Mouse (Mus musculus): ENCODE data around the gene Kcnh4.

Kcnh4 gene

DNA sequence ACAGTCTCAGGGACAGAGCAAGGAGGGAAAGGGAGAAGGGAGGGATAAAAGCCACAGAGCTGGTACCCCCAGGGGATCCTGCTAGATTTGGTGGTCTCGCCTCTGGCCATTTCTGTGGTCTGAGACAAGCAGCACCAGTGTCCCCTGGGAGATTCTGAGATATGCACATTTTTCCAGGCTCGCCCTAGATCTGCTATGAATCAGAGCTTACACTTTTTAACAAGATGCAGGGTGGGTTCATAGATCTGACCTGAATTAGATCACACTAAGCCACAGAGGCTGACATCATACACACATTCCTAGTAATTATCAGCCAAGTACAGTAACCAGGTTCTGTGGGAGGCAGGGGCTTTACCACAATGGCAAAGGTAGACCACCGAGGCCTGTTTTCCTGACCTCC, 30.0 kb upstream of the Kcnh4 start:
- H3K4me1 ChIP-seq (replicated peaks; ENCODE audit: low read depth, low read length), result no peaks in the 10 kb centered on the region
- TF ChIP-seq NANOG (IDR thresholded peaks at IDR 0.05; ENCODE audit: borderline replicate concordance, low read length) (no peak), CTCF (conservative IDR thresholded peaks at IDR 0.05; ENCODE audit: low read length) (no peak), POU5F1 (IDR thresholded peaks at IDR 0.05; ENCODE audit: borderline replicate concordance, low read length) (no peak)

DNA sequence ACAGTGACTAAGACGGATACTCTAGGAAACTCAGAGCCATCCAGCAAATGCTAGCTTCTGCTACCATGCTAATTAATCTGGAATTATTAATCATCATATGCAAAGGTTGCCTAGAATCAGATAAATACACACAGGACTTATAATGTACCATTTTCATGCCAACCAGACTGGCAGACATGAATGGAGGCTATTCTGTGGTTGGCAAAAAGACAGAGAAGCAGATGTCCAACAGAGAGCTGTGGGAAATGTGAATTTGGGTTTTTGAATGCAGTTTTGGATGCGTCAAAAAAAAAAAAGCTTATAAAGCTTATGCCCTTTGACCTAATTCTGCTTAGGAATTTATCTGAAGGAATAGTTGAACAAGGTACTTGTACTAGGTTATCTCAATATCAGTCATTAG, 26.0 kb upstream of the Kcnh4 start:
- peaks cover 30% of the 10 kb centered on the region for H3K4me1 ChIP-seq (replicated peaks; ENCODE audit: low read depth, low read length)
- H3K4me3 ChIP-seq (replicated peaks; ENCODE audit: low read length), result no peak overlapping the region
- H3K9me3 ChIP-seq (ENCODE audit: low read length), result no peaks in the 10 kb centered on the region
- H3K27me3 ChIP-seq (ENCODE audit: insufficient read depth, low read length), result no peaks in the 10 kb centered on the region
- TF ChIP-seq POU5F1 (IDR thresholded peaks at IDR 0.05; ENCODE audit: borderline replicate concordance, low read length), result no peak
- TF ChIP-seq CTCF (conservative IDR thresholded peaks at IDR 0.05; ENCODE audit: low read length), result no peak
- TF ChIP-seq NANOG (IDR thresholded peaks at IDR 0.05; ENCODE audit: borderline replicate concordance, low read length), result no peak
- no peaks in the 10 kb centered on the region for H3K36me3 ChIP-seq (ENCODE audit: insufficient read depth, low read length)

More for the DNA sequence above, 30.0 kb upstream of the Kcnh4 start:
- Histone ChIP-seq H3K4me3 (replicated peaks; ENCODE audit: low read length) (no peak overlapping the region), H3K27me3 (ENCODE audit: insufficient read depth, low read length) (no peaks in the 10 kb centered on the region), H3K9me3 (ENCODE audit: low read length) (no peaks in the 10 kb centered on the region), H3K36me3 (ENCODE audit: insufficient read depth, low read length) (no peaks in the 10 kb centered on the region)

DNA sequence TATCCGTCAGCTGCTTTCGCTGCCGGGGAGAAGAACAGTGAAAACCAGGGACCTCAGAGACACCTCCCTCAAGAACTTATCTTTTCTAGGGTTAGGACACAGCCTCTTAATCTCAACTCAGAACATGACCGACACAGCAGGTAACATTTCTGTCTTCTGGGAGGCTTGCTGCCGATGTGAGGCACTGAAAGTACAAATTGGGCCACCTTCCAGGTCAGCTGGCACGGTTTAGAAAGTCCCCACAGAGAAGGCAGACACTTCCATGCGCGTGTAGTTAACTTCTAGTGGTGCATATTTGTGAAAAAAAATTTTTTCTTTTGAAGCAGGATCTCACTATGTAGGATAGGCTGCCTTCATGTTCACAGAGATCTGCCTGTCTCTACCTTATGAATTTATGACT, 24.5 kb upstream of the Kcnh4 start:
- Histone ChIP-seq H3K9me3 (ENCODE audit: low read length) (no peaks in the 10 kb centered on the region), H3K27me3 (ENCODE audit: insufficient read depth, low read length) (no peaks in the 10 kb centered on the region), H3K4me1 (replicated peaks; ENCODE audit: low read depth, low read length) (peaks cover 37% of the 10 kb centered on the region), H3K36me3 (ENCODE audit: insufficient read depth, low read length) (no peaks in the 10 kb centered on the region), H3K4me3 (replicated peaks; ENCODE audit: low read length) (no peak overlapping the region)
- TF ChIP-seq POU5F1 (IDR thresholded peaks at IDR 0.05; ENCODE audit: borderline replicate concordance, low read length) (no peak), CTCF (conservative IDR thresholded peaks at IDR 0.05; ENCODE audit: low read length) (no peak), NANOG (IDR thresholded peaks at IDR 0.05; ENCODE audit: borderline replicate concordance, low read length) (no peak)

DNA sequence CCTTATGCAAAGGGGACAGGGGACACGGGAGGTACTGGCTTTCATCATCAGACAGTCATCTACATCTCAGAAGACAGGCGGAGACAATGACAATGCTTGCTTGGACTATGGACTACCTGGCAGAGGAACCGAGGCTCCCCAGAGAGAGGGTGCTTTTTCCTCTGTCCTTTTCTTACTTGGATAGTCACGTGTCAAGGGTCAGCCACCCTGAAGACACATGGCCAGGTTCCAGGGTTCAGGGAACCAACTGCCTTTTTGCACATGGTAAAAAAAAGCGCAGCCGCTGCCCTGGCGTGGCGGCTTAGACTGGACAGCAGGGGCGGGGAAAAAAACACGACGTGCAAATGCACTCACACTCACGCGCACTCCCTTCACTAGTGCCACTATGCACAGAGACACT, 22.8 kb upstream of the Kcnh4 start:
- no peaks in the 10 kb centered on the region for H3K9me3 ChIP-seq (ENCODE audit: low read length)
- no peaks in the 10 kb centered on the region for H3K36me3 ChIP-seq (ENCODE audit: insufficient read depth, low read length)
- no peak for TF ChIP-seq POU5F1 (IDR thresholded peaks at IDR 0.05; ENCODE audit: borderline replicate concordance, low read length)
- no peak for TF ChIP-seq CTCF (conservative IDR thresholded peaks at IDR 0.05; ENCODE audit: low read length)
- no peak for TF ChIP-seq NANOG (IDR thresholded peaks at IDR 0.05; ENCODE audit: borderline replicate concordance, low read length)
- H3K4me1 ChIP-seq (replicated peaks; ENCODE audit: low read depth, low read length), result peaks cover 37% of the 10 kb centered on the region
- no peaks in the 10 kb centered on the region for H3K27me3 ChIP-seq (ENCODE audit: insufficient read depth, low read length)
- H3K4me3 ChIP-seq (replicated peaks; ENCODE audit: low read length), result peak overlapping the region; percentile 69

DNA sequence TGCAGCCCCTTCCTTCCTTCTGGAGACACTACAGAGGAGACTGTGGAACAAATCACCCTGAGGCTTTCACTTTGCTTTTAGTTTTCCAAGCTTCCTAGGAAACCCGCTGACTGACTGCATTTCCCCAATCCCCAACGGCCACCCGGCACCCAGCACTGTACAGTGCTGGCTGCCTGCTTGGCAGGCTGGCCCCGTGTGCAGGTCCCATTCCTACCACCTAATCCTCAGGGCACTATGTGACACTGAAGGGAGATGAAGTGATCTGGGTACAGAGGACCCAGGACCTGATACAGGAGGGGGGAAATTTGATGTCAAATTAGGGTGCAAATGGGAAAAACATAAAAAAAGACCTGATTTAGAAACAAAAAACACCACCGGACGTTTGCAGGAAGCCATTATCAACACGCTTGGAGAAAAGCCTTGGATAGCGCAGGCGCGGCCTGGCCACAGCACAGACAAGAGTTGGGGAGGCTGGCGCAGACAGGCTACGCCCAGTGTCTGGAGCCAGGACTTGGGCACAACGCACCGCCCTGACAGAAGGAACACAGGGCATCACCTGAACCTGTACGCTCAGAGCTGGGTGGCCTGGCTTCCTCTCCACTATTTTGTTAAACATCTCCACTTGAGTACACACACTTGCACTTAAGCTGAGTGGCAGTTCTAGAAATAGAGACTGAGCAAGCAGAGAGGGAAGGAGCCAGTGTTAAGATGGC, 22.2 kb upstream of the Kcnh4 start:
- H3K4me3 ChIP-seq (replicated peaks; ENCODE audit: low read length), result peak overlapping the region; percentile 69
- H3K36me3 ChIP-seq (ENCODE audit: insufficient read depth, low read length), result no peaks in the 10 kb centered on the region
- no peaks in the 10 kb centered on the region for H3K9me3 ChIP-seq (ENCODE audit: low read length)
- no peaks in the 10 kb centered on the region for H3K27me3 ChIP-seq (ENCODE audit: insufficient read depth, low read length)
- TF ChIP-seq CTCF (conservative IDR thresholded peaks at IDR 0.05; ENCODE audit: low read length) (no peak), NANOG (IDR thresholded peaks at IDR 0.05; ENCODE audit: borderline replicate concordance, low read length) (no peak), POU5F1 (IDR thresholded peaks at IDR 0.05; ENCODE audit: borderline replicate concordance, low read length) (no peak)
- peaks cover 37% of the 10 kb centered on the region for H3K4me1 ChIP-seq (replicated peaks; ENCODE audit: low read depth, low read length)

DNA sequence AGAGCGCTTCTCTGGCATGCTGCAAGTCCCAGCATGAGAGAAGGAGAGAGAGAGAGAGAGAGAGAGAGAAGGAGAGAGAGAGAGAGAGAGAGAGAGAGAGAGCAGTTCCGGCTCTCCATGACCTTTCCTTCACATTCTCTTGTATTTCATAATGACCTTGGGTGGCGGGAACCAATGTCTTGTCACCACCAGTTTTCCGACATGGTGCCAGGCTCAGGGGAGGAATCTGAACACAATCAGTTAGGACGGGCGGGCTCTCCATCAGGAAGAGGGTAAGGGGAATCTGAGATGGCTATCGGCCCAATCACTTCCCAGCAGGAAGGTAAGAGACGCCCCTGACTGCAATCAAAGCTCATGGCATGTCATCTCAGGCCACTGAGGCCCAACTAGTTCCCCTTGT, 20.5 kb upstream of the Kcnh4 start:
- TF ChIP-seq NANOG (IDR thresholded peaks at IDR 0.05; ENCODE audit: borderline replicate concordance, low read length) (no peak), CTCF (conservative IDR thresholded peaks at IDR 0.05; ENCODE audit: low read length) (no peak), POU5F1 (IDR thresholded peaks at IDR 0.05; ENCODE audit: borderline replicate concordance, low read length) (no peak)
- Histone ChIP-seq H3K9me3 (ENCODE audit: low read length) (no peaks in the 10 kb centered on the region), H3K4me3 (replicated peaks; ENCODE audit: low read length) (no peak overlapping the region), H3K4me1 (replicated peaks; ENCODE audit: low read depth, low read length) (peaks cover 37% of the 10 kb centered on the region), H3K36me3 (ENCODE audit: insufficient read depth, low read length) (no peaks in the 10 kb centered on the region), H3K27me3 (ENCODE audit: insufficient read depth, low read length) (no peaks in the 10 kb centered on the region)

DNA sequence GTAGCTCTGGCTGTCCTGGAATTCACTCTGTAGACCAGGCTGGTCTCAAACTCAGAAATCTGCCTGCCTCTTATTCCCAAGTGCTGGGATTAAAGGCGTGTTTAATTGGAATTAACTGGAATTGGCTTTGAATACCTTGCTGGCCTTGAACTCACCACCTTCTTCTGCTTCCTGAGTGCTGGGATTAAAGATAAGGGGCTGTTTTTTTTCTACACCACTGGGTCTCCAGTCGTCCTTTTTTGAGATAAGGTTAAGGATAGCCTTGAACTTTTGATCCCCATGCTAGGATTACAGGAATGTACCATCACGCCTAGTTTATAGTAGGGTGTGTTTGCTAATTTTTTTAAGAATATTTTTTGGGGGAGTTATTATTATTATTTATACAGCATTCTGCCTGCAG, 18.3 kb upstream of the Kcnh4 start:
- Histone ChIP-seq H3K27me3 (ENCODE audit: insufficient read depth, low read length) (no peaks in the 10 kb centered on the region), H3K4me3 (replicated peaks; ENCODE audit: low read length) (no peak overlapping the region)
- TF ChIP-seq CTCF (conservative IDR thresholded peaks at IDR 0.05; ENCODE audit: low read length), result no peak
- TF ChIP-seq NANOG (IDR thresholded peaks at IDR 0.05; ENCODE audit: borderline replicate concordance, low read length), result no peak
- no peak for TF ChIP-seq POU5F1 (IDR thresholded peaks at IDR 0.05; ENCODE audit: borderline replicate concordance, low read length)

DNA sequence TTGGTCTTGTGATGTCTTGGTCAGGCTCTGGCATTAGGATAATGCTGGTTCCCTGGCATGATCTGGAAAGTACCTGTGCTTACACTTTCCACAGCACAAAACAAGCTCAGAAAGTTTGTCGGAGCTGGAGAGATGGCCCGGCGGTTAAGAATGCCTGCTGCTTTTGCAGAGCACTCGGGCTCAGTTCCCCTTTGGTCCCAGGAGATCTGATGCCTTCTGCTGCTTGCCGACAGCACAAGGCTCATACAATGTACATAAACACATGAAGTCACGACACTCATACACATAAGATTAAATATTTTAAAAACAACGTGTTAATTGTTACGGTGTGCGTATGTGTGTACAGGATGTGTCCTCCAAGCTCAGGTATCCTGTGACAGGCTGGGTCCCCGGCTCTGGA, 16.2 kb upstream of the Kcnh4 start:
- H3K4me1 ChIP-seq (replicated peaks; ENCODE audit: low read depth, low read length), result peaks cover 30% of the 10 kb centered on the region
- H3K27me3 ChIP-seq (ENCODE audit: insufficient read depth, low read length), result no peaks in the 10 kb centered on the region
- H3K4me3 ChIP-seq (replicated peaks; ENCODE audit: low read length), result no peak overlapping the region
- TF ChIP-seq CTCF (conservative IDR thresholded peaks at IDR 0.05; ENCODE audit: low read length) (no peak), NANOG (IDR thresholded peaks at IDR 0.05; ENCODE audit: borderline replicate concordance, low read length) (no peak), POU5F1 (IDR thresholded peaks at IDR 0.05; ENCODE audit: borderline replicate concordance, low read length) (no peak)
- no peaks in the 10 kb centered on the region for H3K36me3 ChIP-seq (ENCODE audit: insufficient read depth, low read length)
- no peaks in the 10 kb centered on the region for H3K9me3 ChIP-seq (ENCODE audit: low read length)

More for the DNA sequence above, 18.3 kb upstream of the Kcnh4 start:
- Histone ChIP-seq H3K9me3 (ENCODE audit: low read length) (no peaks in the 10 kb centered on the region), H3K36me3 (ENCODE audit: insufficient read depth, low read length) (no peaks in the 10 kb centered on the region), H3K4me1 (replicated peaks; ENCODE audit: low read depth, low read length) (peaks cover 39% of the 10 kb centered on the region)

DNA sequence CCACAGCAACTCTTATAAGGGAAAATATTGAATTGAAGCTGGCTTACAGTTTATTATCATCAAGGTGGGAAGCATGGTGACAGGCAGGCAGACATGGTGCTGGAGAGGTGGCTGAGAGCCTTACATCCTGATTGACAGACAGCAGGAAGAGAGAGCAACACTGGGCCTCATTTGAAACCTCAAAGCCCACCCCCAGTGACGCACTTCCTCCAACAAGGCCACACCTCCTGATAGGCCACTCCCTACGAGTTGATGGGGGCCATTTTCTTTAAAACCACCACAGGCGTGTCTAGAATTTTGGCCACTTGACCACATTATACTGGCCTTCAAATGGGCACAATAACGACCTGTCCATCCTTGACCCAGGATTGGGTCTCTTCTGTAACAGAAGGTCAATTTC, 14.5 kb upstream of the Kcnh4 start:
- TF ChIP-seq CTCF (conservative IDR thresholded peaks at IDR 0.05; ENCODE audit: low read length), result no peak
- no peak for TF ChIP-seq NANOG (IDR thresholded peaks at IDR 0.05; ENCODE audit: borderline replicate concordance, low read length)
- no peak for TF ChIP-seq POU5F1 (IDR thresholded peaks at IDR 0.05; ENCODE audit: borderline replicate concordance, low read length)
- Histone ChIP-seq H3K9me3 (ENCODE audit: low read length) (no peaks in the 10 kb centered on the region), H3K4me3 (replicated peaks; ENCODE audit: low read length) (peak overlapping the region; percentile 57), H3K27me3 (ENCODE audit: insufficient read depth, low read length) (no peaks in the 10 kb centered on the region), H3K4me1 (replicated peaks; ENCODE audit: low read depth, low read length) (peaks cover 33% of the 10 kb centered on the region), H3K36me3 (ENCODE audit: insufficient read depth, low read length) (peaks cover 1% of the 10 kb centered on the region; the same call in 1 of the 2 replicates)
